In genomic region chr13:46372884-46373283, GRCm38 (mm10) we compare ENCODE assay signal across 28 mouse cellular contexts. TPM values are rescaled to one million over a fixed set of nuclear protein-coding genes. Genes with fewer than 3 reads are reported as not detected.
DNase-seq lines count a peak whose midpoint lies in the region; ATAC-seq and TF ChIP-seq lines count a peak whose summit lies in the region.
"Had no signal": no experiment of that assay in that cellular context is flagged by ENCODE, and none has a peak within 500 bp of the region (broad histone marks: within the 10 kb centered on the region; RNA-seq: fewer than 3 reads in every experiment).

No protein-coding gene starts in this region.

- H3K27ac ChIP-seq in heart, embryonic 15.5 days, result peak overlapping the region; percentile 21; the same call in 1 of the 2 replicates
- no peak overlapping the region for H3K27ac ChIP-seq in heart, embryonic 12.5 days (ENCODE audit: poor library complexity, severe bottlenecking)
- peak overlapping the region; percentile 75 for H3K27ac ChIP-seq in MEL (ENCODE audit: control insufficient read depth, low read depth, low read length)
- no peak overlapping the region for H3K27ac ChIP-seq in limb, embryonic 10.5 days
- H3K27ac ChIP-seq: embryonic facial prominence, embryonic 13.5 days; embryonic facial prominence, embryonic 15.5 days; forebrain, embryonic 10.5 days; forebrain, embryonic 12.5 days had no signal

- ATAC-seq in heart, embryonic 15.5 days (replicated peaks; ENCODE audit: insufficient number of reproducible peaks, insufficient read depth, low FRiP score, low read depth), result no peak
- ATAC-seq in heart, embryonic 12.5 days (ENCODE audit: insufficient number of reproducible peaks, low FRiP score), result no peak
- ATAC-seq in megakaryocyte-erythroid progenitor cell, adult 5-6 weeks (replicated peaks; ENCODE audit: low FRiP score, low TSS enrichment, poor library complexity, severe bottlenecking), result 0 out of 2 replicates have a peak, but pooled peaks have one; percentile 34
- ATAC-seq: CD4-positive, CD25-positive, alpha-beta regulatory T cell, adult 4 months; forebrain, embryonic 14.5 days had no signal

- 19% methylated on average over 7 of the region's 7 CpGs for WGBS in heart, embryonic 15.5 days
- WGBS in heart, embryonic 12.5 days, result 26% methylated on average over 7 of the region's 7 CpGs
- WGBS in limb, embryonic 10.5 days, result 90% methylated on average over 7 of the region's 7 CpGs

- no peak overlapping the region for H3K4me2 ChIP-seq in heart, embryonic 15.5 days
- H3K4me2 ChIP-seq in heart, embryonic 12.5 days, result no peak overlapping the region
- H3K4me2 ChIP-seq: embryonic facial prominence, embryonic 13.5 days; embryonic facial prominence, embryonic 15.5 days; forebrain, embryonic 12.5 days had no signal

- TF ChIP-seq RAD21 in MEL (IDR thresholded peaks at IDR 0.05; ENCODE audit: low read depth, low read length), result no peak

- no peak overlapping the region for H3K4me3 ChIP-seq in heart, embryonic 15.5 days
- no peak overlapping the region for H3K4me3 ChIP-seq in heart, embryonic 12.5 days
- H3K4me3 ChIP-seq in MEL (ENCODE audit: control insufficient read depth in 1 of 2, insufficient read depth in 1 of 2, low read depth in 2 of 2, low read length in 2 of 2), result peak overlapping the region; percentile 14 to 41; a peak in 2 of 4 replicates
- no peak overlapping the region for H3K4me3 ChIP-seq in limb, embryonic 10.5 days
- H3K4me3 ChIP-seq: embryonic facial prominence, embryonic 13.5 days; embryonic facial prominence, embryonic 15.5 days; erythroblast, embryonic 14.5 days; forebrain, embryonic 10.5 days; forebrain, embryonic 12.5 days had no signal

- H3K4me1 ChIP-seq in heart, embryonic 15.5 days (replicated peaks), result peaks cover 18% of the 10 kb centered on the region
- peaks cover 13% of the 10 kb centered on the region; the same call in 1 of the 2 replicates for H3K4me1 ChIP-seq in heart, embryonic 12.5 days (replicated peaks)
- peaks cover 15 to 24% of the 10 kb centered on the region in 2 experiments for H3K4me1 ChIP-seq in MEL (ENCODE audit: control insufficient read depth in 1 of 2, insufficient read depth in 2 of 2, low read length in 2 of 2)
- no peaks in the 10 kb centered on the region for H3K4me1 ChIP-seq in limb, embryonic 10.5 days
- H3K4me1 ChIP-seq: embryonic facial prominence, embryonic 13.5 days; embryonic facial prominence, embryonic 15.5 days; forebrain, embryonic 12.5 days had no signal

- TF ChIP-seq EP300 in MEL (IDR thresholded peaks at IDR 0.05; ENCODE audit: low read depth in 1 of 2, low read length in 2 of 2), result peak; percentile 96 to 97

- H3K9ac ChIP-seq in heart, embryonic 15.5 days, result no peak overlapping the region
- no peak overlapping the region for H3K9ac ChIP-seq in heart, embryonic 12.5 days
- no peak overlapping the region for H3K9ac ChIP-seq in MEL (ENCODE audit: control insufficient read depth, low read depth, low read length, poor library complexity, severe bottlenecking)
- H3K9ac ChIP-seq: embryonic facial prominence, embryonic 13.5 days; embryonic facial prominence, embryonic 15.5 days; forebrain, embryonic 12.5 days had no signal

- no peaks in the 10 kb centered on the region for H3K9me3 ChIP-seq in heart, embryonic 15.5 days (replicated peaks)
- H3K9me3 ChIP-seq in heart, embryonic 12.5 days (replicated peaks), result no peaks in the 10 kb centered on the region
- no peaks in the 10 kb centered on the region for H3K9me3 ChIP-seq in MEL (replicated peaks; ENCODE audit: insufficient read depth, low read length)
- H3K9me3 ChIP-seq in limb, embryonic 10.5 days (replicated peaks), result no peaks in the 10 kb centered on the region
- H3K9me3 ChIP-seq: embryonic facial prominence, embryonic 13.5 days; embryonic facial prominence, embryonic 15.5 days; forebrain, embryonic 10.5 days; forebrain, embryonic 12.5 days; G1E had no signal

- no peaks in the 10 kb centered on the region; the same call in 1 of the 2 replicates for H3K79me2 ChIP-seq in MEL (ENCODE audit: control insufficient read depth, insufficient read depth, low read length, poor library complexity)

- H3K27me3 ChIP-seq in heart, embryonic 15.5 days, result no peaks in the 10 kb centered on the region
- no peaks in the 10 kb centered on the region for H3K27me3 ChIP-seq in heart, embryonic 12.5 days (replicated peaks)
- H3K27me3 ChIP-seq in MEL (ENCODE audit: control insufficient read depth in 1 of 2, insufficient read depth in 2 of 2, low read length in 2 of 2), result no peaks in the 10 kb centered on the region
- no peaks in the 10 kb centered on the region for H3K27me3 ChIP-seq in limb, embryonic 10.5 days (ENCODE audit: low read depth, poor library complexity, severe bottlenecking)
- H3K27me3 ChIP-seq: CH12.LX; embryonic facial prominence, embryonic 13.5 days; embryonic facial prominence, embryonic 15.5 days; forebrain, embryonic 12.5 days had no signal

- TF ChIP-seq CTCF in MEL (IDR thresholded peaks at IDR 0.05 in 2 of 3, conservative IDR thresholded peaks at IDR 0.05 in 1 of 3; ENCODE audit: control insufficient read depth in 1 of 3, insufficient read depth in 1 of 3, low read depth in 2 of 3, low read length in 3 of 3, poor library complexity in 1 of 3, severe bottlenecking in 1 of 3), result no peak

- DNase-seq in heart, adult 11 months, result peak; percentile 25
- no peak for DNase-seq in heart, adult 8-10 months (ENCODE audit: low spot score)
- peak; percentile 62 for DNase-seq in MEL (ENCODE audit: low read depth, low spot score)
- no peak for DNase-seq in limb, embryonic 10.5 days (ENCODE audit: low spot score)
- DNase-seq: adrenal gland, adult 2 months; adrenal gland, postnatal 10 days; adrenal gland, postnatal 25 days; B cell, adult 2 months; cerebellum, adult 11 months; cerebellum, adult 18-20 months; cerebellum, adult 8-10 months; cerebellum, adult 9-11 months; cerebellum, postnatal 14 days; cerebellum, postnatal 36 days; embryo, embryonic 11 days had no signal

- no peak for TF ChIP-seq POLR2A in MEL (IDR thresholded peaks at IDR 0.05; ENCODE audit: control insufficient read depth in 1 of 2, insufficient read depth in 1 of 2, low read depth in 1 of 2, low read length in 2 of 2, poor library complexity in 1 of 2)

- H3K36me3 ChIP-seq in heart, embryonic 15.5 days, result no peaks in the 10 kb centered on the region
- no peaks in the 10 kb centered on the region for H3K36me3 ChIP-seq in heart, embryonic 12.5 days
- H3K36me3 ChIP-seq in MEL (ENCODE audit: control insufficient read depth in 1 of 2, insufficient read depth in 2 of 2, low read length in 2 of 2), result peaks cover 0 to 14% of the 10 kb centered on the region in 2 experiments; a peak in 2 of 4 replicates
- no peaks in the 10 kb centered on the region for H3K36me3 ChIP-seq in limb, embryonic 10.5 days
- H3K36me3 ChIP-seq: embryonic facial prominence, embryonic 13.5 days; embryonic facial prominence, embryonic 15.5 days; forebrain, embryonic 10.5 days; forebrain, embryonic 12.5 days; G1E had no signal

TF ChIP-seq in MEL, 35 proteins besides CTCF, POLR2A, EP300 and RAD21 (continues in another document):
- TF ChIP-seq CHD2 (IDR thresholded peaks at IDR 0.05; ENCODE audit: low read length) (no peak), POLR2AphosphoS5 (IDR thresholded peaks at IDR 0.05; ENCODE audit: borderline replicate concordance, low read depth, low read length) (no peak), KAT2A (conservative IDR thresholded peaks at IDR 0.05; ENCODE audit: low read depth, low read length) (no peak; the same call in 1 of the 2 replicates), MAX (IDR thresholded peaks at IDR 0.05; ENCODE audit: low read length) (peak; percentile 68; the same call in 1 of the 2 replicates), RCOR1 (IDR thresholded peaks at IDR 0.05; ENCODE audit: low read depth, low read length) (peak; percentile 96), MAZ (IDR thresholded peaks at IDR 0.05; ENCODE audit: low read depth, low read length) (0 out of 2 replicates have a peak, but pooled peaks have one; percentile 42), MYB (IDR thresholded peaks at IDR 0.05; ENCODE audit: low read depth, low read length) (0 out of 2 replicates have a peak, but pooled peaks have one; percentile 11), BHLHE40 (IDR thresholded peaks at IDR 0.05; ENCODE audit: borderline replicate concordance, low read depth, low read length) (peak; percentile 65; the same call in 1 of the 2 replicates), SMC3 (IDR thresholded peaks at IDR 0.05; ENCODE audit: low read depth, low read length) (no peak), ZNF384 (IDR thresholded peaks at IDR 0.05; ENCODE audit: low read depth, low read length) (no peak), MYC (IDR thresholded peaks at IDR 0.05; ENCODE audit: low read depth, low read length) (no peak), TCF12 (IDR thresholded peaks at IDR 0.05; ENCODE audit: low read depth, low read length) (peak; percentile 97), JUND (IDR thresholded peaks at IDR 0.05; ENCODE audit: low read depth, low read length) (no peak), ZMIZ1 (IDR thresholded peaks at IDR 0.05; ENCODE audit: low read depth, low read length) (no peak), USF2 (IDR thresholded peaks at IDR 0.05; ENCODE audit: borderline replicate concordance in 1 of 2, insufficient read depth in 1 of 2, low read depth in 1 of 2, low read length in 2 of 2) (no peak), ELF1 (IDR thresholded peaks at IDR 0.05; ENCODE audit: low read depth, low read length) (no peak), TBP (IDR thresholded peaks at IDR 0.05; ENCODE audit: low read depth, low read length) (no peak), UBTF (IDR thresholded peaks at IDR 0.05; ENCODE audit: borderline replicate concordance, insufficient read depth, low read depth, low read length) (no peak), ZKSCAN1 (IDR thresholded peaks at IDR 0.05; ENCODE audit: low read depth, low read length) (no peak), USF1 (IDR thresholded peaks at IDR 0.05; ENCODE audit: low read depth, low read length) (no peak), CHD1 (IDR thresholded peaks at IDR 0.05; ENCODE audit: low read depth, low read length) (no peak), POLR2AphosphoS2 (IDR thresholded peaks at IDR 0.05; ENCODE audit: low read length) (no peak; the same call in 1 of the 2 replicates), NELFE (IDR thresholded peaks at IDR 0.05; ENCODE audit: low read depth, low read length) (no peak)

RNA-seq across cellular contexts. Expression of gene Rbm24, which starts 45.4 kb away (rescaled TPM):
- 100 to 1,000 TPM; 174 to 207 (median 195) TPM for total RNA-seq in heart, adult 8-10 months (2022)
- 80.7 and 87.1 TPM in 2 replicates for polyA plus RNA-seq in heart, embryonic 15.5 days (2015; fragmentation: Nextera tagmentation; extraction: Ambion mirVana)
- 73.3 and 73.4 TPM in 2 replicates for polyA plus RNA-seq in heart, embryonic 12.5 days (2016; fragmentation: Nextera tagmentation; extraction: Ambion mirVana)
- total RNA-seq in MEL (2012; rRNA removed), result not detected in 2 replicates
- polyA plus RNA-seq in MEL (2012; ENCODE audit: insufficient read depth in 1 of 2, insufficient read length in 2 of 2, low read depth in 1 of 2, low replicate concordance in 2 of 2, missing spikeins in 1 of 2), result not detected
- total RNA-seq in megakaryocyte-erythroid progenitor cell, adult 5-6 weeks (2014; fragmentation: Nextera tagmentation), result not detected in 2 replicates
- total RNA-seq in megakaryocyte-erythroid progenitor cell, adult 5-6 weeks (2017), result not detected in 2 replicates
- 0.46 and 0.79 TPM in 2 replicates for polyA plus RNA-seq in limb, embryonic 10.5 days (2016; fragmentation: Nextera tagmentation; extraction: Ambion mirVana)
- total RNA-seq: CH12.LX; common myeloid progenitor, adult 5-6 weeks had no signal
- polyA plus RNA-seq: erythroblast, embryonic 14.5 days; G1E had no signal

Comparison
In these comparisons a context has a peak if more than half of its experiments do, and no peak if none do; other contexts are left out.
1. DNase-seq: peak in heart, adult 11 months (single experiment) and MEL (single experiment); none in heart, adult 8-10 months (single experiment) and limb, embryonic 10.5 days (single experiment).
2. H3K27ac ChIP-seq: peak in heart, embryonic 15.5 days (single experiment) and MEL (single experiment); none in heart, embryonic 12.5 days (single experiment) and limb, embryonic 10.5 days (single experiment).
3. H3K4me3 ChIP-seq: peak in MEL (2 of 2); none in heart, embryonic 15.5 days (single experiment), heart, embryonic 12.5 days (single experiment) and limb, embryonic 10.5 days (single experiment).
4. RNA of gene Rbm24, which starts 45.4 kb away (polyA plus RNA-seq): 80.7 to 87.1 TPM in heart, embryonic 15.5 days and 73.3 to 73.4 TPM in heart, embryonic 12.5 days; 0.46 to 0.79 TPM in limb, embryonic 10.5 days and not detected in MEL; every median in the first group is over 10 times any median in the second.